Mouse (Mus musculus) embryonic facial prominence, embryonic 13.5 days (tissue): Measurements from ENCODE around the gene Lsm3. TPM values are rescaled to one million over a fixed set of nuclear protein-coding genes. Genes with fewer than 3 reads are reported as not detected.

ENCODE experiments used
- ATAC-seq: fragments of 200-750 bp; cut with Nextera tagmentation; 2 replicates; pipeline ENCODE4 v1.8.0; 2017; ENCODE audit warnings: low read depth; ENCODE audit not compliant: insufficient number of reproducible peaks, insufficient read depth, low FRiP score, low TSS enrichment
- H3K27ac ChIP-seq: fragments of 300-500 bp; sonication (generic); 2 replicates; pipeline ENCODE4 v1.5.1; 2015; ENCODE audit warnings: moderate library complexity, mild to moderate bottlenecking, inconsistent platforms
- H3K27me3 ChIP-seq: fragments of 300-500 bp; sonication (generic); 2 replicates; pipeline ENCODE4 v1.6.1; 2015; ENCODE audit warnings: mild to moderate bottlenecking, inconsistent platforms
- H3K36me3 ChIP-seq: fragments of 300-500 bp; sonication (generic); 2 replicates; pipeline ENCODE4 v1.6.1; 2015; ENCODE audit warnings: mild to moderate bottlenecking, inconsistent platforms
- H3K4me1 ChIP-seq: fragments of 300-500 bp; sonication (generic); 2 replicates; pipeline ENCODE4 v1.6.1; 2015; ENCODE audit warnings: inconsistent platforms
- H3K4me2 ChIP-seq: fragments of 300-500 bp; sonication (generic); 2 replicates; pipeline ENCODE4 v1.6.1; 2015; ENCODE audit warnings: moderate library complexity, mild to moderate bottlenecking, inconsistent platforms
- H3K4me3 ChIP-seq: fragments of 300-500 bp; sonication (generic); 2 replicates; pipeline ENCODE4 v1.5.1; 2015; ENCODE audit warnings: mild to moderate bottlenecking, inconsistent platforms
- H3K9ac ChIP-seq: fragments of 300-500 bp; sonication (generic); 2 replicates; pipeline ENCODE4 v1.6.1; 2015; ENCODE audit warnings: mild to moderate bottlenecking, inconsistent platforms
- H3K9me3 ChIP-seq: fragments of 300-500 bp; sonication (generic); 2 replicates; pipeline ENCODE4 v1.6.1; 2016; ENCODE audit warnings: inconsistent platforms
- WGBS: fragments of 180-500 bp; shearing (Covaris S2); methylation state at CpG from one replicate; pipeline ENCODE4 v1.1.7; 2015; ENCODE audit warnings: mixed read lengths; 5-methylcytosine and 5-hydroxymethylcytosine counted together
- polyA plus RNA-seq: library from polyadenylated mRNA; unstranded; fragments of >200 nt; fragmentation: Nextera tagmentation; extraction: Ambion mirVana; gene quantifications from 2 replicates; pipeline ENCODE4 v1.2.1, GENCODE M21; 2015

Lsm3 gene
- polyA plus RNA-seq, 1 experiment from 2014 or later, result 281 TPM

DNA sequence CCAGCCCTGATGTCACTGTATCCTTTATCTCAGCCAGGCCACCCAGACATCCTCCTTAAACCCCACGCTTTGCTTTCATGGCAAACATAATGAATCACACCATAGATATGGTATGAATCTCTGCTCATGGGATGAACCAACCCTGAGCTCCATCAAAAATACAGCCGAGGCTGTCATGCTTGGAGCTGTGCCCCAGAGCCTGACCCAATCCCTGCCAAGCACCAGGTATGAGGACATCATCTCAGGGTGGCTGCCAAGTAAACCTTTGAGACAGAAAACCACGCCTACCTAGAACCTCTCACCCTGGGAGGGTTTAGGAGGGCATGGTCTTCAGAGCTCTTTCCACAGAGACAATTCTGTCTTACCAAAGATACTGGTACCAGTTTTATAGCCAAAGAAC is 47.3 kb downstream of the Lsm3 start:
- H3K27ac ChIP-seq, result no peak overlapping the region
- H3K4me1 ChIP-seq, result no peaks in the 10 kb centered on the region; the same call in 1 of the 2 replicates
- H3K9ac ChIP-seq, result no peak overlapping the region
- H3K9me3 ChIP-seq, result no peaks in the 10 kb centered on the region
- H3K4me2 ChIP-seq, result no peak overlapping the region
- no peak for ATAC-seq
- no peaks in the 10 kb centered on the region for H3K36me3 ChIP-seq
- 76% methylated on average over 3 of the region's 3 CpGs for WGBS
- H3K4me3 ChIP-seq, result no peak overlapping the region
- no peaks in the 10 kb centered on the region for H3K27me3 ChIP-seq

DNA sequence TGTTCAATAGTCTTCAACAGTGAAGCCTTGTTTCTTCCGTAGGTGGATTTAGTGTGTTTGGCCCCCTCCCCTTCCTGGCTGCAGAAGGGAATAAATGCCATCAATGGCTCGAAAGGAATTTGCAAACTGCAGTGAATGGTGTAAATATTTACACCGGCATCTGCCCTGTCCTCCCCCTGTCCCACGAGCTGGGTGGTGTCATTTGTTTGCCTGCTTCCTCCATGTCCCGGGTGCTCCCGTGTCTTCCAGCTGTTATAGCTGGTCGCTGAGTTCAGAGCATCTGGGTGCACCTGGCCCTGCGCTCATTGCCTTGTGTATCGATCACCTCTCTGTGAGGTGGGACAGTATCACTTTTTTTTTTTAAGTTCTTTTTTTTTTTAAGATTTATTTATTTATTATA is 50.7 kb downstream of the Lsm3 start:
- Histone ChIP-seq H3K4me2 (no peak overlapping the region), H3K36me3 (no peaks in the 10 kb centered on the region), H3K27ac (no peak overlapping the region), H3K4me1 (no peaks in the 10 kb centered on the region), H3K9ac (no peak overlapping the region), H3K4me3 (no peak overlapping the region), H3K27me3 (no peaks in the 10 kb centered on the region), H3K9me3 (no peaks in the 10 kb centered on the region)
- WGBS, result 82% methylated on average over 9 of the region's 9 CpGs
- no peak for ATAC-seq

Other genes with a start within 250 kb of the Lsm3 start
- 1.5 and 3.3 TPM in 2 replicates for gene Wnt7a, start 104.6 kb upstream of the Lsm3 start, polyA plus RNA-seq
- 20.2 and 21.7 TPM in 2 replicates for gene Chchd4, start 42.4 kb upstream of the Lsm3 start, polyA plus RNA-seq
- 59.0 and 61.7 TPM in 2 replicates for gene Tmem43, start 42.2 kb upstream of the Lsm3 start, polyA plus RNA-seq
- 20.9 and 21.0 TPM in 2 replicates for gene Xpc, start within 50 bp of the Lsm3 start, polyA plus RNA-seq
- gene Slc6a6, start 168.1 kb downstream of the Lsm3 start, polyA plus RNA-seq, result 71.4 and 72.2 TPM in 2 replicates